Mouse (Mus musculus) embryonic fibroblast, embryonic 13.5 days (primary cell): ENCODE data around the gene Plekhm2.
A peak's percentile ranks its signal among the peaks of the same experiment; 100 is the strongest.

Experiments
- CTCF ChIP-seq: IDR thresholded peaks from 2 replicates; pipeline ENCODE4 v1.5.1; 2011; ENCODE audit warnings: mild to moderate bottlenecking, control low read depth, low read length, moderate library complexity, borderline replicate concordance; ENCODE audit not compliant: insufficient read depth
- POLR2A ChIP-seq: IDR thresholded peaks from 2 replicates; pipeline ENCODE4 v1.6.1; 2011; ENCODE audit warnings: low read depth, mild to moderate bottlenecking, control low read depth, low read length, moderate library complexity

- TF ChIP-seq POLR2A (peak; percentile 30), CTCF (no peak)
Observed at GRCm38 (mm10) chr4:141599251-141600141, 65.2 kb downstream of the Plekhm2 start.
